Mouse (Mus musculus) induced T-regulatory cell, adult 2 months (primary cell): ENCODE measurements around the gene Tmem252.
"Not testable (repeated sequence)": the region's sequence is repeated elsewhere in the genome, so short reads cannot be mapped to it uniquely, and the experiment has no call there.

Experiments used
- DNase-seq: peaks from one replicate; pipeline ENCODE4 v3.0.0-alpha.2; 2012; ENCODE audit warnings: low read depth

Tmem252 gene

DNA sequence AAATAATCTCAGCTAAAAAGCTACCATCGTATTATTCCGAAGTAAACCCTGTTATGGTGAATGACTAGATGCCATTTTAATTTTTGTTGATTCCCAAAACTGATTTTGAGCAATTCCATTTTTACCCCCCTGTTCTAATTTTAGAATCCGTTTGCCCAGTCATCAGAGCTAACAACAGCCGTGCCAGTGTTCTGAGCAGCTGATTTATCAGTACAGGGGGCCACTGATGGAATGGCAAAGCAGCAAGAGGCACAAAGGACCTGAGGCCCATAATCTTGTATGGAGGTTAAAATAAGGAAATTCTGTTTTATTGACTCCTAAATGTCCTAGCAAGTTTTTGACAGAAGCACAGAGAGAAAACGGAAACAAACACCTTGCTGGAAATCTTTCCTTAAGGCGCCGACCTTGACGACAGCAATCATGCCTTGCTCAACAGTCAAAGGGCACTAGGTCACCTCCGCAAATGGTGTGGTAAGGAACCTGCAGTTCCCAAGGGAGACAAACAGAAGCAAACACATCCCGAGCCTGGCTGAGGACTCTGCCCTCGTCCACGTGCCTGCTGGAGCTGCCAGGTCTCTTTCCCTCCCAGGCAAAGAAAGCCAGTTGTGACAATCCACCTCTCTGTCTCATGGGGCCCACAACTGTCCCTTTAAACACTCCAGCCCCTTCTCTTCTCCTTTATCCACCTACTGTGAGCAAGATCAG lies 9.4 kb downstream of the Tmem252 start:
- DNase-seq: no peak

GRCm38 (mm10) chr19:24686411-24686810 lies 12.6 kb downstream of the Tmem252 start:
- DNase-seq: no peak

GRCm38 (mm10) chr19:24688327-24688726 lies 14.5 kb downstream of the Tmem252 start:
- no peak for DNase-seq

- DNase-seq: no peak
Observed at GRCm38 (mm10) chr19:24689531-24689930, 15.7 kb downstream of the Tmem252 start.

DNA sequence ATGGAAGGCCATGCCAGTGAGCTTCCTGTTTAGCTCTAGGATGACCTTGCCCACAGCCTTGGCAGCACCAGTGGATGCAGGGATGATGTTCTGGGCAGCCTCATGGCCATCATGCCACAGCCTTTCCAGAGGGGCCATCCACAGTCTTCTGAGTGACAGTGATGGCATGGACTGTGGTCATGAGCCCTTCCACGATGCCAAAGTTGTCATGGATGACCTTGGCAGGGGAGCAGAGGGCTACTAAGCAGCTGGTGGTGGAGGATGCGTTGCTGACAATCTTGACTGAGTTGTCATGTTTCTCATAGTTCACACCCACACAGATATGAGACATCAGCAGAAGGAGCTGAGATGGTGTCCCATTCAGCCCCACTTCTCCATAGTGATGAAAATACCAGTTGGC lies 18.9 kb downstream of the Tmem252 start:
- no peak for DNase-seq

DNA sequence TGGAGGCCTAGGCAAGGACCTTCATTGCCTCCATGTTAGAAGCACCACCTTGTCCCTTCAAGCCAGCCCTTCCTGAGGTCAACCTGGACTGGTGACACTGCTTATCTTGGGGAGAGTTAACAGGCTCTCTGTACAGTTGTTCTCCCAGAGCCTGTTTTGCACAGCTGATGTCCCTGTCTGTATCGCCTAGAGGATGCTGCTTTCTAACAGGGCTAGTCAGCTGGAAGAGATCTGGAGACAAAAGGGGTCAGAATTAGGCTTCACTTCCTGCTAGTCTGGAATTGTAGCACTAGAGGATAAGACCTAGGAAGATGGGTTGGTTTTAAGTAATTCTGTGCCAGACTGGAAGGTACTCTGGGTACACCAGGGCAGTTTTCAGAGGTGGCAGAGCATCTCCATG lies 24.1 kb downstream of the Tmem252 start:
- no peak for DNase-seq

DNA sequence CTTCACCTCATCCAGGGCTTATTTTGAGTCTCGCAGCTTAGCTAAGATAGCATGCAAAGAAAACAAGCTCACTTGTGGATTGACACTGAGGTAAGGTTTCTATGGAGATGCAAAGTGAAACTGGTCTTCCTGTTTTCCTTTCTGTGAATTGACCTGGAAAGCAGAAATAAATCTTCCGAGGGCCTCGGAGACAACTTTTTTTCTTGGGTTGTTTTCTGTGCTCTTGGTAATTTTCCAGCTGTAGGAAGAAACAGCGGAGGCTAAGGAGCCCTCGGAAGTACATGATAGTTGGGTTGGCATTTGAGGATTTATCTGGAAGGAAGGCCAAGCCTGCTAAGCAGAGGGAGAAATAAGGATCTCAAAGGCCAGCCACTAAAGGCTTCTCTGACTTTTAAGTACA lies 24.8 kb downstream of the Tmem252 start:
- no peak for DNase-seq

DNA sequence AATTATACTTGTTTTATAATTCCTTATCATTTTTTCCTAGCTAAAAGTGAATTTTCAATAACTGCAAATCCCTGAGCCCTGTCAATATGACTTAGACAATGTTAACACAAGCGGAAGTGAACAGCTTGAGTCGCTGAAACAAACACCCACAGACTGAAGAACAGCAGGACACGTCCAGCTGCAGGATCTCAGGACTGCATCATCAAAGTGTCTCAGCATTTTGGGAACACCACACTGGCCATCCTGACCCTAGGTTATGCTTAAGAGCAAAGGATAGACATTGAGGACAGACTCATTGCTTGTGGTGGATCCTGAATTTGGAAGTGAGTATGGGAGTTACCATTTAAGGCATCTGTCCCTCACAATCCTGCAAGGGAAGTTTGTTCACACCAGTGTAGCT lies 25.4 kb downstream of the Tmem252 start:
- no peak for DNase-seq

DNA sequence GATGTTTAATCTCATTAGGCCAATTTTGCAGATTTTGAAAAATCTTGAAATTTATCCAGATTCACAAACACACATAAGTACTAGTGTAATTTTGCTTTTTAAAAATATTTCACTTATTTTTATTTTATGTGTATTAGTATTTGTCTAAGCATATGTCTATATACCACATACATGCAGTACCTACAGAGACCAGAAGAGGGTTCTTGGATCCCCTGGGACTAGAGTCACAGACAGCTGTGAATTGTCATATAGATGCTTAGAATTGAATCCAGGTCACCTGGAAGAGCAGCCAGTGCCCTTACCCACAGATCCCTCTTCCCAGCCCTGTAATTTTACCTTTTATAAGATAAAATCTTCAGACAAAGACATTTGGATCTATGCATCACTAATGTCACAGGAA lies 26.1 kb downstream of the Tmem252 start:
- peak; percentile 25 for DNase-seq

- DNase-seq: no peak
Observed at GRCm38 (mm10) chr19:24700664-24701063, 26.9 kb downstream of the Tmem252 start.

GRCm38 (mm10) chr19:24701716-24702115 lies 27.9 kb downstream of the Tmem252 start:
- DNase-seq: no peak

DNA sequence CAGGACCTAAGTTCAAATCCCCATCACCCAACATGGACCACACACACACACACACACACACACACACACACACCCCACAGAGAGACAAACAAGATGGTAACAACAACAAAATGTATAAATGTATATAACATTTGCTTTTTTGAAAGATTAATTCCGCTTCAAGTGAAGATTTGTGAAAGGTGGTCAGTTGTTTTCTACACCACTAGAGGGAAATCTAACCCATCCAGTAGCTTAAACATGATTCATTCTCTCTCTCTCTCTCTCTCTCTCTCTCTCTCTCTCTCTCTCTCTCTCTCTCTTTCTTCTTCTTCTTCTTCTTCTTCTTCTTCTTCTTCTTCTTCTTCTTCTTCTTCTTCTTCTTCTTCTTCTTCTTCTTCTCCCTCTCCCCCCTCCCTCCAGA lies 29.4 kb downstream of the Tmem252 start:
- DNase-seq: not testable (repeated sequence)

DNA sequence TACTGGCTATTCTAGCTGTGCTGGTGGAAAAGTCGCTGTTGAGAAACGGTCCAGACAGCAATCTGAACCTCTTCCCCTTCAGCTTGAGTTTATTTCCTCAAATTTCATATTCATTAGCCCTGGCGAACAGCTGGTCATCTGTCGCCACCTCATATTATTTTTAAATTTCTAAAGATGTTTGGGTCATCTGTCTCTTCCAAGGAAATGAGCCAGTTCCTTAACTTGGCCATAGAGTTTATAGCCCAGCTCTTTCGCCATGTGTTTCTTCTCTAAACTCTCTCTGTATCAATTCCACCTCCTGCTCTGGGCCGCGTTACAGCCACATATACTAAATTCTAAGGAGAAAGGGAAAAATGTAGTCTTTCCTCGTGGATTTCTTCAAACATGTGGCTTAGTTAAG lies 29.9 kb downstream of the Tmem252 start:
- no peak for DNase-seq

DNA sequence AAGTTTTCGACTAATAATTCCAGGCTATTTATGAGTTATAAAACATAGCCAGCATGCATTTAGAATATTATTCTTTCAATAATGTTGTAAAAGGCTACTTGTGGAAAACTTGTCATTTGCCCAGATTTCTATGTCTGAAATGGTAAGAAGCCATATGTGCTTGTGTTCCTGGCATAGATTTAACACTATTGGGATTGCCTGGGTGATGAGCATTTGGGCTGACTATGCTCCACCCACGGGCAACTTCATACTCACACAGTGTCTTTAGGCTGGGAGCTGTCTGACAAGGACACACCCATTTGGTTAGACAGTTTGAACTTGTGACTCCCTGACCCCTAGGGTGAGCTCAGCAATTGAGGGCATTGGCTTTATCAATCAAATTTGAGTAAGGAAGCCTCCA lies 30.5 kb downstream of the Tmem252 start:
- DNase-seq: no peak

GRCm38 (mm10) chr19:24705395-24705794 lies 31.6 kb downstream of the Tmem252 start:
- peak; percentile 36 for DNase-seq

DNA sequence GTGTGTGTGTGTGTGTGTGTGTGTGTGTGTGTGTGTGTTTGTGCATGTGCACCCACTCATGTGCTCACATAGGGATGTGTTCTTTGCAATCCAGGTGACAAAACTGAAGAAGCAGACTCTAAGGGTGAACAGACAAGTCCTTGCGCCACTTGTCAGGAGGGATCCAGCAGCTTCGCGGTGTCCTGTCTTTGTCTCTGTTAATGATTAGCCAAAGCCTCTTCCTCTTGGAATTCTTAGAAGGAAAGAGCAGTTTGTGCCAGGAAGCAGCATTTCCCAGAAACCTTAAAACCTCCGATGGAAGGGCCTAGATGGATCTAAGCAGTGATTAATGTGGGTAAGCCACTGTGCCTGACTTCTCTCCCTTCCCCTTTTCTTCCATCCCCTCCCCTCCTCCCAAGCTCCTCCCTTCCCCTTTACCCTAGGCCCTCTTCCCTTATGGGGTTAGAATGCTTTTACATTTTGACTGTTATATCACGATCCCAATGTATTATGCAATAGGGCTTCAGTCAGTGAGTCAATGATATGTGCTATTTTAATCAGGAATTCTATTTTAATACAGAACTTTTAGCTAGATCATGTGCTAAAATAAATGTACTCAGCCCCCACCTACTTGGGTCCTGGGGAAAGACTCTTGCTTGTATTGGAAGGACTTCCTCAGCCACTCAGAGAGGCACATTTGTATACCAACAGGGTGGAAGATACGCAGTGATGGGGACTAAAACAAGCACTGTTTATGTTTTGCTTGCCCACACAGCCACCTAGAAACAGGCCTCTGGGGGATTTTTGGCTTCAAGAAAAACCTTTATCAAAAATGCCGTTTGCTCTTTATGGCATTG lies 33.5 kb downstream of the Tmem252 start:
- DNase-seq: no peak

- no peak for DNase-seq
Observed at GRCm38 (mm10) chr19:24708032-24708431, 34.2 kb downstream of the Tmem252 start.

DNA sequence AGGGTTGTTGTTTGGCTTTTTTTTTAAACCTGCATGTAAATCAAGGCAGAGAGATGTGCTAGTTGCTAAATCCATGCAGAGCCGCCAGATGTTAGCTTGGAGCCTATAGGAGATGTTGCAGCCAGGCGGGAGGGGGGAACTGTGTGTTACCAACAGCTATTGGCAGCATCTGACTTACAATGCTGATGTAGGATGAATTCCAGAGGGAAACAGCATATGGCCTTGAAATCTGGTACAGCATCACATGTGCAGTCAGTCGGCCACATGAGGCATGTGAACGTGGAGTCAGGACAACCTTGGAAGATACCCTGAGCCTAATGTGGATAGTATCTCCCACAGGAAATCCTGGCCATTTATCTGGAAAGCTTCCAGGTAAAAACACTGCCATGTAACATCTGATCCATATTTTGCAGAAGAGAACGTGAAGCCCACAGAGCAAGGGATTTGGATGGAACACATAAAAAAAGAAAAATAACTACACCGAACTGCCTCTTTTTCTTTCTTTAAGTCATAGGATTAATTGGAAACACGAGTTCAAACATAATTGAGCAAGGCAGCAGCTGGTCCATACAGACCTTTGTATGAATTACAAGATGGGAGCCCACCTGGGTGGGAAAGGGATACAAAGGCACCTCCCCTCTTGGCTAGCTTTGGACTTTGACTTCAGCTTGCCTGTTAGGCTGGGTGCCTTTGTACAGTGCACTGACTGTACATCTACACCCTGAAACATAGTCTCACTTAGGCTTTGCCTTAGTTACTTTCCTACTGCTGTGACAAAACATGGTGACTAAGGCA lies 42.7 kb downstream of the Tmem252 start:
- no peak for DNase-seq

DNA sequence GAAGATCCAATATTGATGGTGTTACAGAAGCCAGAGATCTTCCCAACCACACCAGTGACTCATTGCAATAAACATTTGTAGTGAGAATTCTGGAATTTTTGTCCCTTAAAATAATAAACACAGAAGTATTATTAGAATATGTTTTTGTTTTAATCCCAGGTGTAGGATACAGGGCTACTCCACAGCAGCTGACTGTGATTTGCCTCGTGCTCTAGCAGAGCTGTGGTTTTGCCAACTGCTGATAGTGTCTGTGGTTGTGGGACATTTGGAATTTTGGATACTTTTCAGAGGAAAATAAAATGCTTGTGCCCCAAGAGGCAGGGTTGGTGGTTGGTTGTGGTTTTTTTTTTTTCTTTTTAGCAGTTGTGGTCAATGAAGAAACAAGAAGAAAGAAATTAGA lies 44.2 kb downstream of the Tmem252 start:
- no peak for DNase-seq

DNA sequence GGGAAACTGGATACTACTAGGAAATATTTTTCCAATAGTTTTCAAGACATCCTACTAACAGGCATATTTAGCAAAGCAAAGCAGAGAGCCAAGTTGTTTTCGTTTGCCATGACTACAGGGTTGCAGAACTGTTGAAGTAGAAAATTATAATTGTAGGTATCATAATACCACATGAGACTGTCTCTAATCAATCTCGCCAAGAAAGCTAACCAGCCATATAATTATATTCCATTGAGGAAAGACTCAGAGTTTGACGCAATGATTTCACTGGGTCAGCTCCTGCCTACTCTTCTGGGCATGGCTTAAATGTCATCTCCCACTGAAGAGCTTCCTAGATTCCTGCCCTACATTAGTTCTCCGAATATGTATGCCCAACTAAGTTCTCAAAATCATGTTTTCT lies 45.7 kb downstream of the Tmem252 start:
- no peak for DNase-seq

DNA sequence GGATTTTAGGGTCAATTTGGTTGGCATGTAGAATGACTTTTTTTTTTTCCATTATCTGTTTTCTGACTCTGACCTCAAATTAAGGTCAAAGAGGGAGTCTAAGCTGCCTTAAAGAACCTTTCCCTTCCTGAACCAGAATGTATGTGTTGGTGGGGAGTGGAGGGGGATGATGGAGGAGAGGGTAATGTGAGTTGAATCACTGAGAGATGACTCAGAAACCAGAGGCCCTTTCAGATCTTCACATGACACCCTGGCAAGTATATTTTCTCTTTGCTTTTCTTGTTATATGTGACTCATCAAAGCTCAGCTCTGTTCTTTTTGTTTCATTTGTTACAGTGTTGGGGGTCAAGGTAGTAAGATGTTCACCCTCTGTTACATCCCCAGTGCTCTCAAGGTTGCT lies 46.6 kb downstream of the Tmem252 start:
- DNase-seq: no peak

DNA sequence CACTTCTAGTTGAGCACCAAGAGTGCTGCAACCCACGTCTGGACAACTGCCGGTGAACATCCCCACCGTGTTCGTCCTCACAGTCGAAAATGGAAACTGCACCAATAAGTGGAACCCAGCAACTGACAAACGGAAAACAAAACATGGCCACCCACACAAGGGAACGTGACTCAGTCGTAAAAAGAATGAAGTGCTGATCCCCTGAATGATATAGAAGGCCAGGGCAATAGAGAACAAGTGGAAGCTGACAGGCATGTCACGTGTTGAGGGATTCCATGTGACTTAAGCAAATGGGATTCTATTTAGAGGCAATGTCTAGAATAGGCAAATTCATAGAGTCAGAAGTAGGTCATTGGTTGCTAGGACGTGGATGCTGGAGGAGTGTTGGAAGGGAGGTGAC lies 50.6 kb downstream of the Tmem252 start:
- no peak for DNase-seq

DNA sequence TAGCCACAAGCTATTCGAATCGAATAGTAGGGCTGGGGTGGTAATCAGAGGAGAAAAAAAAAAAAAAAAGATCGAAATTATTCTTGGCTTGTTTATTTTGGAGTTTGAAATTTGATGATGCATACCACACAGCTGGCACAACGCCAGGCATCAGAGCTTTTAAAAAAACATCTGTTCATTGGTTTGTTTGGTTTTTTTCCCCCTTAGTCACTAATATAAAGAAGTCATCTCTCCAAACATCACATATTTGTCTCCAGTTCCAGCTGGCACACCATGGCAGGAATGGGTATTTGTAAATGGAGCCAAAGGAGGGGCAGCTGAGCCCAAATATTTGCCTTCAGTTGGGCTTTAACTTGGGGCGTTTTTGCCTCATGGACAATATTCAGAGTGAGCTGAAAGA lies 56.9 kb downstream of the Tmem252 start:
- DNase-seq: no peak
